Mouse (Mus musculus): ENCODE data around the gene Kri1.
"Not testable (repeated sequence)": the region's sequence is repeated elsewhere in the genome, so short reads cannot be mapped to it uniquely, and the experiment has no call there.

Gene Kri1

GRCm38 (mm10) chr9:21315421-21315820 is 27.7 kb upstream of the Kri1 start:
- intact Hi-C loops (cut with DNase I) = no loop called here

GRCm38 (mm10) chr9:21314367-21315140 is 26.8 kb upstream of the Kri1 start:
- intact Hi-C loops (cut with DNase I) = loop anchor here (5.0 kb wide), 1 partner anchor 158 kb away; no protein-coding TSS in a partner anchor

DNA sequence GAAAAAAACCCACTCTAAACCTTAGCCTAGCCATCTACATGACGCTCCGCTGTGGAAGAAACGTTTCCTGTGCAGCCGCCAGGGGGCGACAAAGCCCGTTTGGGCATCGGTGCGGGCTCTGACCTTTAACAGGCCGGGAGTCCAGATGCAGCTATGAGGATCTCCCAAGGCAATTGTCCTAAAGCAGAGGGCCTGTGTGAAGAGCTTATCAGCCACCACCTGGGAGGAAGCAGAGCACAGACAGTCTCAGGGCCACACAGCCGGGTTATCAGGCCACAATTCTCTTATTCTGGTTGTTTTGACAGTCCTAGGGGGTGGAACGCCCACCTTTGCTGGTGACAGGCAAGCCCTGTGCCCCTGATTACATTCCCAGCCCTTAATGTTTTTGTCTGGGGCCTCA is 25.6 kb upstream of the Kri1 start:
- intact Hi-C loops (cut with DNase I) = loop anchor here (2.0 to 5.0 kb wide), 2 partner anchors 43 to 159 kb away; no protein-coding TSS in a partner anchor

DNA sequence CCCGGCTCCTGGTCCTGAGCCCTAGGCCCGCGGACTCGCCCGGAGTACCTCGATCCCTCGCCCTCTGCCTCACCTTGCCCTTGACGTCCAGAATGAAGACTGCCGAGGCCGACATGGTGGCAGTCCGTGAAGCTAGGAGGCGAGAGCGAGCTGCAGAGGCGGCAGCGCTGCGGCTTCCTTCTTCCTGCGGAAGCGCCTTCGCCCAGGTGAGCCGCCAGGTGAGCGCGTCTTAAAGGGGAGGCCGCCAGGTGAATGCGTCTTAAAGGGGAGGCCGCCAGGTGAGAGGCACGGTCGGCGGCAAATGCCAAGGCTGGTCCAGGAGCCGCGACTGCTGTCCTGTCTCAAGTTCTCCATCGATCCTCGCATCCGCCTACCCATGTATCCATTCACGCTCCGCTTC is 24.4 kb upstream of the Kri1 start, which contains the start of gene Ap1m2:
Gene Ap1m2, minus strand, starts transcription at position 204 of the 400 bp plus-strand sequence.
- intact Hi-C loops (cut with DNase I) = loop anchor here (2.0 to 5.0 kb wide), 2 partner anchors 45 to 160 kb away; no protein-coding TSS in a partner anchor

- intact Hi-C loops (cut with DNase I) = loop anchor here (2.0 to 5.0 kb wide), 2 partner anchors 45 to 161 kb away; no protein-coding TSS in a partner anchor
Measured at GRCm38 (mm10) chr9:21311695-21312094, 23.9 kb upstream of the Kri1 start.

DNA sequence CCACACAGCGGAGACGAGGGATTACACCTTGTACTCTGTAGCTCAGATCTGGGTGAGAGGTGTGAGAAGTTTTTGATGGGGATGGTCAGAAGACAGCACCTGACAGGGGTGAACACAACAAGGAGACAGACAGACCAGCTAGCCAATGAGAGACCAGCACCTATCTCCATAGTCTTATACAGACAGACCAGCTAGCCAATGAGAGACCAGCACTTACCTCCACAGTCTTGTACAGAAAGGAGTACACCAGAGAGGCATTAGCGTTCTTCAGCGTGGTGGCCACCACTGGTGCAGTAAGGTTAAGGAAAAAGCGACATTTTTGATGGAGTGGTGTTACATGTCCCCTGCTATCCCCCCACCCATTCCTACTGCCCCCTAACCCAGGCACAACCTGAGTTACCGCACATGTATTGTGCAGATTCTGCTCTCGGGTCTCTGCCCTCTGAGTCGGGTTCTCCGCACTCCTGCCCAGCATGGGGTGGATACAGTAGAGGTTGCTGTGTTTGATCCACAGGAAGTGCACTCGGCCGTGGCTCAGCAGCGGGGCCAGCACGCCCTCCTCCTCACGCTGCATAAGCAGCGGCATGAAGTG is 21.5 kb upstream of the Kri1 start:
- intact Hi-C loops (cut with DNase I) = loop anchor here (5.0 kb wide), 1 partner anchor 98 kb away; no protein-coding TSS in a partner anchor

- intact Hi-C loops (cut with DNase I) = loop anchor here (5.0 kb wide), 1 partner anchor 102 kb away; no protein-coding TSS in a partner anchor
Measured at GRCm38 (mm10) chr9:21305065-21305464, 17.3 kb upstream of the Kri1 start.

GRCm38 (mm10) chr9:21299014-21299413 is 11.2 kb upstream of the Kri1 start:
- intact Hi-C loops (cut with DNase I) = no loop called here

- intact Hi-C loops (cut with DNase I) = no loop called here
Measured at GRCm38 (mm10) chr9:21292271-21292670, 4.5 kb upstream of the Kri1 start.

- intact Hi-C loops (cut with DNase I) = not testable (repeated sequence)
Measured at GRCm38 (mm10) chr9:21291868-21292267, 4.1 kb upstream of the Kri1 start.

DNA sequence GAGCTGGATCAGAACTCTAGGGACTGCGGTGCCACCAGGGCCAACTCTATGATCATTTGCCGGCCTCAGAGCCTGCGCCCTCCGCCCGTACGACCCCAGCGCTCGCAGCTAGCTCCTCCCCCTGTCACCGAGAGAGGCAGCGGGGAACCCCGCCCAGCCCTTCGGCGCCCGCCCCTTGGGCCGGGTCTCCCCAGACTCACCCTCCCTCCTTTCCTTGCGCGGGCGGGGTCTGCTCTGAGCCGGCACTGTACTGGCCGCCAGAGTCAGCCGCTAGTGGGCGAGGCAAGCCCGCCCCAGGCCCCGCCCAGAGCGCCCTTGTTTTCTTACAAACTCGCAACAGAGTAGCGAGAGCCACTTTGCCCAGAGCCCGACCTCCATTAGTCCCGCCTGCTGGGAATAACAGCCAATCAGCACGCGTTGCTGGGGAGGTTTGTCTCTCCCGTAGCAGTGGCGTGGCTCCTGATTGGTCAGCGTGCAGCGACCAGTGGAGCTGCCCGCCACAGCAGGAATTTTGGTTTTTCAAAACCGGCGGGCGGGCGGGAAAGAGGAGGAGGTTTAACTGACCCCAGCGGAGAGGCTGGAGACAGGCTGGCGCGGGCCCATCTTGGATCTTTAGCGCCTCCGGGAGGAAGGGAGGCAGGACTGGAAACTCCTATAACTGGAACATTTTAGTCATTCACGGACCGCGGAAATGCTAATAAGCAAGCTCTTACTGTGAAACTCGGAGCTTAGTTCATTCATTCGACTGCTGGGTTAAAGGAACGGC is 3.4 kb upstream of the Kri1 start, which contains the start of gene Cdkn2d:
Gene Cdkn2d, minus strand, starts transcription at position 386 of the 766 bp plus-strand sequence.
- intact Hi-C loops (cut with DNase I) = no loop called here

GRCm38 (mm10) chr9:21290589-21290988 is 2.8 kb upstream of the Kri1 start:
- intact Hi-C loops (cut with DNase I) = no loop called here

- intact Hi-C loops (cut with DNase I) = no loop called here
Measured at GRCm38 (mm10) chr9:21289337-21289671, 1.5 kb upstream of the Kri1 start.

- intact Hi-C loops (cut with DNase I) = no loop called here
Measured at GRCm38 (mm10) chr9:21288404-21289336, 901 bp upstream of the Kri1 start.

DNA sequence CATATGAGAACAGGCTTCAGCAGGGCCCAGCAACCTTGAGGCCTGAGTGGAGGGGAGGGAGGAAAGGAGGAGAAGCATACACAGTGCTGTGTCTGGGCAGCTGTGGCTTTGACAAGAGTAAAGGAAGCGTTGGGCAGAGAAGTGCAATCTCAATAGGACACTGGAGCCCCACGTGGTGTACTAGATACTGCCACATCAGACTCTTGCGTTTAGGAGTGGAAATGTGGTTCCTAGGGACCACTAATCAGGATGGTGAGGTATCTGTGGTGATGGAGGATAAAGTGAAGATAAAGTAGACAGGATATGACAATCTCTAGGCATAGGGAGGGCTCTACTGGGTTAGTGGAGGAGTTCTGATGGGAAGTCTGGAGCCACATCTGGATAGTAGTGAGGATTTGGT is 1.0 kb downstream of the Kri1 start:
- intact Hi-C loops (cut with DNase I) = no loop called here

DNA sequence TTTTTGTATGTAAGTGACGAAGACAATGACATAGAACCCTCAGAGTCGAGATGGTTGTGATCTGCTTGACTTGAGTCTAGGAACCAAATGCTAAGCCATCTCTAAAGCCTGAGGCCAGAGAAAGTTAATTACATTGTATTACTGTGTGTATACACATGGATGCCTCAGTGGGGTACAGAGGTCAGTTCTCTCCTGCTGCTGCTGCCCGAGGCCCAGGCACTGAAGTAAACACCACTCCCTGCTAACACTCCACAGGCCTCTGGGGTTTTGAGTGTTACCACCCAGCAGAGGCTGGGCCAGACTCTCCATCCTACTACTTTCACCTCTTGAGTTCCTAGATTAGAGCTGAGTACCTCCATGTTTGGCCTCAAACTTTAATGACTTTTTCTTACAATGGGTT is 3.8 kb downstream of the Kri1 start:
- intact Hi-C loops (cut with DNase I) = no loop called here

DNA sequence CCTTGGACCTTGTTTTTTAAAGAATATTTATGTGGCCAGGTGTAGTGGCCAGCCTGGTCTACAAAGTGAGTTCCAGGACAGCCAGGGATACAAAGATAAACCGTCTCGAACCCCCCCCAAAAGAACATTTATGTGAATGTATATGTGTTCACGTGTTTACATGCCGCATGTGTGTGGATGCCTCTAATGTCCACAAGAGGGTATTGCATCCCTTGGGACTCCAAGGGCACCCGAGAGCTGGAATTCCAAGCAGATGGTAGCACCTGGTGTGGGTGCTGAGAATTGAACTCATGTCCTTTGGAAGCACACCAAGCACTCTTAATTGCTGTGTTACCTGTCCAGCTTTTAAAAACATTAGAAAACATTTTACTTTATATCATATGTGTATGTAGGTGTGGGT is 4.2 kb downstream of the Kri1 start:
- intact Hi-C loops (cut with DNase I) = no loop called here

DNA sequence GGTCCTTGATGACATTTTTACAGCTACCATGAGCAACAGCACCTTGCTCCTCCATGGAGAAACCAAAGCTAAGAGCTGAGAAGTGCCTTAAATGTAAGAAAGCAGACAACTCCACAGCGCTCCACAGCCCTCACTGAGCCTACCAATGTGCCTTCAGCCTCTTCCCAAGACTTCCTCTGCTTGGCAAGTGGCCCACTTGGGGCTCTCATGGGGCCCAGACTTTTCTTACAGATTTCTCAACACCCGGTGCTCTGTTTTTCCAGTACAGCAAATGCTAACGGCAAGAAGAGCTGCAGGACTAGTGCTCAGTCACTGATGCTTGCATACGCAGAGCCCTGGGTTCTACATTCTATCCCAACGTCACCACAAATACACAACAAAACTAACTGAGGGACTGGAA is 10.0 kb downstream of the Kri1 start:
- intact Hi-C loops (cut with DNase I) = no loop called here

DNA sequence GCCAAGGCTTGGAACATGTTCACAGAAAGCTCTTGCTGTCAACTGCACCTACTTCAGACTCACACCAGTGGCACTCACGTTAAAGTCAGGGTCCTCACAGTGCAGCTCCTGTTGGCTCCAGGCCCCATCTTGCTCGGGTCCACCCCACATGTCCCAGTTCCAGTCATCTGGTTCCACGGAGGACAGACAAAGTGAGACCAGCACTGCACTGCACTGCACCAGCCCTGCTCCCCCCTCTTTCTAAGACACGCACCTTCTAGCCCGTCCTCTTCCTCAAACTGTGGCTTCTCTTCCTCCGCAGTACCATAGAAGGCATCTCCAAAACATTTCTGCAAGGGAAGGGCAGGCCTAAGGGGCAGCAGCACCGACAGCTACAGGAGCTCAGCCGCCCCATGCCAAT is 11.5 kb downstream of the Kri1 start:
- intact Hi-C loops (cut with DNase I) = no loop called here

GRCm38 (mm10) chr9:21275727-21276126 is 12.0 kb downstream of the Kri1 start:
- intact Hi-C loops (cut with DNase I) = no loop called here
